Mouse (Mus musculus) neutrophil, adult 5-6 weeks (primary cell): Measurements from ENCODE around the gene Tmem125. TPM values are rescaled to one million over a fixed set of nuclear protein-coding genes. Genes with fewer than 3 reads are reported as not detected.
"Not testable (repeated sequence)": the region's sequence is repeated elsewhere in the genome, so short reads cannot be mapped to it uniquely, and the experiment has no call there.

ENCODE experiments used
- ATAC-seq: fragments of 151-379, 151-347 bp; 2 replicates; pipeline ENCODE4 v1.8.0; 2017; ENCODE audit warnings: mild to moderate bottlenecking, moderate TSS enrichment; ENCODE audit not compliant: insufficient number of reproducible peaks, poor library complexity, low FRiP score, severe bottlenecking; ENCODE audit errors: extremely low read depth
- total RNA-seq: library from RNA; stranded (forward); fragments of 200-1000 nt; gene quantifications from 2 replicates; pipeline ENCODE4 v1.2.3, GENCODE M21; 2017

Gene Tmem125
- total RNA-seq, 1 experiment from 2014 or later, result 0.35 TPM

- ATAC-seq, result no peak
Observed at GRCm38 (mm10) chr4:118542510-118543157, 1.2 kb downstream of the Tmem125 start.

DNA sequence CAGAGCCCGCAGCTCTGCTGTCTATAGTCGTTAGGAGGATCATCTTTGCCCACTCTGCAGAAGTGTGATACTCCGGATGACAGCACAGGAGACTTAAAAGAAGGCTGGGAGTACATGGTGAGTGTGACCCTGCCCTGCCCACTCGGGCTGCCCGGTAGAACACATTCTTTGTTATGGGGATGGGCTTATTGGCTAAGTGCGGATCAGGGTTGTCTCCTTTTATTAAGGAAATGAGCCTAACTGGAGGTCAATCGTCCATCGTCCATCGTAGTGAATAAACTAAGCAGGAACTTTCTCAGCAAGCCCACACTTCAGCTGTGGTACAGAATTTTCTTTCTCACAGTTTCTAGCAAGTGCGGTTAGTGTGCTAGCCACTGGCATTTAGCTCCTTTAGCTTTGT lies 3.9 kb downstream of the Tmem125 start:
- ATAC-seq, result no peak

- ATAC-seq, result no peak
Observed at GRCm38 (mm10) chr4:118537801-118538200, 6.0 kb downstream of the Tmem125 start.

- no peak for ATAC-seq
Observed at GRCm38 (mm10) chr4:118535610-118536009, 8.2 kb downstream of the Tmem125 start.

DNA sequence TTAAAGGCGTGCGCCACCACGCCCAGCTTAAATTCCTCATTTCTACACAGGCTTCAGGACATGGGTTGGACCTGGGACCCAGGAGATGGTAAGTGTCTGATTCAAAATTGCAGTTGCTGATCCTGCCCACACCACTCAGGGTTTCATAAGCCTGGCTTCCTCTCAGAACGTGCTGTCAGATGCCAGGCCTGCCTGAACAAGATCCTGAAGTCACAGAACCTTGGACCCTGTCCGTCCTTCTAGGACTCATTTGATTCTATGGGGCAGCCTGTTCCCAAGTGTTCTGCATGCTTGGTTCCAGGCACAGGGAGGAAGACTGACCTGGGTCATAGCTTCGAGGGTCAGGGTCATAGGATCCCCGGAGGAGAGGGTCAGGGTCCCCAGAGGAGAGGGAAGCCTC lies 10.2 kb downstream of the Tmem125 start:
- no peak for ATAC-seq

- ATAC-seq, result no peak
Observed at GRCm38 (mm10) chr4:118533156-118533555, 10.7 kb downstream of the Tmem125 start.

- no peak for ATAC-seq
Observed at GRCm38 (mm10) chr4:118532663-118533062, 11.2 kb downstream of the Tmem125 start.

- ATAC-seq, result no peak
Observed at GRCm38 (mm10) chr4:118527720-118528119, 16.1 kb downstream of the Tmem125 start.

DNA sequence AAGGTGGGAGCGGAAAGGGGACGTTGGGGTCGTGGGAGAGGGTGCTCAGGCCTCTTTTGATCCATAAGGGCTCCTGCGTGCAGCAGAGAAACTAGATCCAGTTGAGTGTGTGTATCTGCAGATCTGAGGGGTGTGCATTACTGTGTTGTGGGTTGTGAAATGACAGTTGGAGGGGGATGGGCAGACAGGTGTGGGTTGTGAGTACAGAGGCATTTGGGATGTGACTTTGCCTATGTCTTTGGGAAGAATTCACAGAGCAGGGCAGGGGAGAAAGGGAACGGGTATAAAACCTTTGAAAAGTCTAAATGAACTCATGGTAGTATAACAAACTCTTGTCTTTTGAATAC lies 16.5 kb downstream of the Tmem125 start:
- ATAC-seq, result no peak

- ATAC-seq, result no peak
Observed at GRCm38 (mm10) chr4:118526408-118527334, 17.2 kb downstream of the Tmem125 start, which contains the start of gene 2610528J11Rik. Gene 2610528J11Rik (plus strand): TSS chr4:118526999.

DNA sequence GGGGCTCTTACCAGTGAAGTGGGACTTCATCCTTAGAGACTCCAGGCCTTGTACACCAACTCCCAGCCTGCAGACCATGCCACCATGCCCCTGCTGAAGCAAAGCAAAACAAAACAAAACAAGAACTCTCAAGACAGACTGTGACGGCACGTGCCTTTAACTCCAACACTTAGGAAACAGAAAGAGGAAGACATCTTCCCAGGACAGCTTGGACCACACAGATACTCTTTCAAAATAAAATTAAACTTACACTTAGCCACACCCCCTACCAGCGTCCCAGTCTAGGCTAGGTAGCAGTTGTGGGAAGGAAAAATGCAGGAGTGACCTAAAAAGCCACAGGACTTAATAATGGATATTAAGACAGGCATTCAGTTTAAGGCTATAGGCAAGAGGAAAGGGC lies 18.1 kb downstream of the Tmem125 start:
- no peak for ATAC-seq

DNA sequence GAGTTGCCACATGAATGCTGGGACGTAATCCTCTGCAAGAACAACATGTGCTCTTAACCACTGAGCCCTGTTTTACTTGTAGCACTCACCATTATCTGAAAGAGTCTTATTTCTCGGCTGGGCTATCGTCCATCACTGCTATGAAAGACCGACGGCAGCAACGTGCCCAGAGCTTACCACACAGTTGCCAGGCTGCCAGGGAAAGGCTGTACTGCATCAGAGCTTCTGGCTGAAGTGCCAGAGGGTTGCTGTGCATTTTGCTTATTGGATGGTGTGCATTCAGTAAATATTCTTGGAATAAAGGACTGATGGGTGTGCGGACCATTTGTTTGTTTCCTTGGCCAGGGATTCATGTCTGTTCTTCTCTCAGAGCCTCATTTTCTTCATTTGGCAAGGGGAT lies 19.9 kb downstream of the Tmem125 start:
- ATAC-seq, result no peak

DNA sequence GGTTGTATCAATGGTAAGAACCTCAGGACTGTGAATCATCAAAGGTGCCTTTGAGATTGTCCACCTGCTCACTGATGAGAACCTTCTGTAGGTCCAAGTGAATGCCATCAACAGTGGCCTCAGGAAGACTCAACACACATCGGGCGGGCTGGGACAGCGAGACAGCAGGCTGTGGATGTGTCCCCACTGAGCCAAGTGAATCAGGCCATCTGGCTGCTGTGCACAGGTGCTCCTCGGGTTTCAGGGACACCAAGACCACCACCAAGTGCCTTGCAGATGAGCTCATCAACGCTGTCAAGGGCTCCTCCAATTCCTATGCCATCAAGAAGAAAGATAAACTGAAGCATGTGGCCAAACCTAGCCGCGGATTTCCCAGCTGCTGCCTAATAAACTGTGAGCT lies 21.6 kb downstream of the Tmem125 start:
- ATAC-seq, result no peak

DNA sequence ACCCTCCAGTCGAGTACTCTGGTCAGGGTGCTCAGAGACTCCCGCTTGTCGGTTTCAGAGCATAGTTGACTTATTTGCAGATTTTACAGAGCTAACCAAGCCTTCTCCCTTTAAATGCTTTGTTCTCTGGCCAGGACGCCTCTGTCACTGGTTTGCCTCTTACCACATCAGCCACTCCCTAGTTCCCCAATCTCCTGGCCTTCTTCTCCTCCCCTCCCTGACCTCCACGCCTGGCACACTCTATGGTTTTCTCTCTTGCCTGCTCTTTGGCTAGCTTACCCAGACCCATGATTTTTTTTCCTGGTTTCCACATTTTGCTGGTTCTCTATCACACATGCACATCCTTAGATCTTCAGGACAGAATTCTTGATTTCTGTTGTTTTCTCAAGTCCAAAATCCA lies 25.6 kb downstream of the Tmem125 start:
- no peak for ATAC-seq

DNA sequence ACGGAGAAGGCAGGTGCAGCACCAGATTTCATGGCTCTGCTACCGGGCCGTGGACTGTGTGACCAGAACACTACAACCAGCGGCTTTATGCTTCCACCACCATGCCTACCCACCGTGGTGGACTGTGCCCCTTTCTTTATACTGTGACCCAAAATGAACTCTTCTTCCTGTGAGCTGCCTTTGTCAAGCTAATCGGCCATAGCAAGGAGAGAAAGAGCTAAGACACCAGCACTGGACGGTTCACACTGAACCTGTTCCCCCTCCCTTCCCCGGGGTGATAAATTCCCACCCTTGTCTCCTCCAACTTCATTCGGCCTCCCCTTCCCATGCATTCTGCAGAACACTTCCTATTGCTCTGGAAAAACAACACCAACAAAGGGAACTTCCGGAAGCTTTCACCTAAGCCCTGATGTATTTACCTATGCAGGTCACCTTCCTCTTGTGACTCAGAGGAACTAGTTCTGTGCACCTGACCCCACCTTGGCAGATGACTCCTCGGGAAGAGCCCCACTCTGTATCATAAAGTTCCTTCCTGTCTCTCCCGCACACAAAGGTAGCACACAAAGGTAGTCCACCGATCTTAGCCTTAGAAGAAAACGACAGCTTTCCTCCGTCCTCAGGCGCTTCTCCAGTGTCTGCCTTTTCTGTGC lies 26.2 kb downstream of the Tmem125 start:
- no peak for ATAC-seq

DNA sequence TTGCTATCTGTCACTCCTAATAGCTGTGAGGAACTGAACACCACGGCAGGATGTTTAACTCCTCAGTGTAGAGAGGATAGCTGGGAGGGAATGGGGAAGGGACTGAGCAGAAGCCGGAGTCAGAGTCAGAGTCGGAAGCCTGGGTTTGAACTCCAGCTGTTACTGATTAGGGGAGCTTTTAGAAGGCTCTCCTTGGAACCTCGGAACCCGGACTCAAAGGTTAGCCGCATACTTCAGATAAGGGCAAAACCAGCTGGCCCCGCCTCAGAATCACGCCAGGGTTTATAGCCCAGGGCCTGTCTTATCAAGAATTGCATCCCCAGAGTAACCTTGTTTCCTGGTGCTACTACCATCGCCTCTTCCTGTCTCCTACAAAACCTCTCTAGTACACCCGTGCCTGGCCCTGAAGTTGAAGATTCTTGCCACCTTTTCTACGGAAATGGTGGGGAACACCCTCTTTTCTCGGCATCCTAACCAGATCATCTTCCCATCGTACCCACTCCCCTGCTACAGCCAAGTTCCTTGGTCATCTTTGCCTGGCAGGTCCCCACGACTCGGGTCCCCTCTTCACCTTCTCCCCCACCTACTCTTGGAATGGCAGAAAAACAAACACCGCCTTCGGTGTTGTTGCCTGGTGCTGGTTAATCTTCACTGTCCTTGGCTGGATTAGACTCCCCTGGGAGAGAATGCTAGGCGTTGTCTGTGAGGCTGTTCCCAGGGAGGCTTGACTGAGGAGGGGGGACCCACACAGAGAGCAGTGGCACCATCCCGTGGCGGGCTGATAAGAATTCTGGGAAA lies 26.9 kb downstream of the Tmem125 start:
- ATAC-seq, result no peak

- ATAC-seq, result no peak
Observed at GRCm38 (mm10) chr4:118509050-118509449, 34.8 kb downstream of the Tmem125 start.

DNA sequence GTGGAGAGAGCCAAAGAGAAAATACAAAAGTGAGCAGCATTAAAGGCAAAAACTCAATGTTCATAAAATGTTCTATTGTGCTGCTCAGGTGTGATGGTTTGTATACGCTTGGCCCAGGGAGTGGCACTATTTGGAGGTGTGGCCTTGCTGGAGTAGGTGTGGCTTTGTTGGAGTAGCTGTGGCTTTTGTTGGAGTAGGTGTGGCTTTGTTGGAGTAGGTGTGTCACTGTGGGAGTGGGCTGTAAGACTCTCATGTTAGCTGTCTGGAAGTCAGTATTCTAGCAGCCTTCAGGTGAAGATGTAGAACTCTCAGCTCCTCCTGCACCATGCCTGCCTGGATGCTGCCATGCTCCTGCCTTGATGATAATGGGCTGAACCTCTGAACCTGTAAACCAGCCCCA lies 36.7 kb downstream of the Tmem125 start:
- ATAC-seq, result not testable (repeated sequence)

DNA sequence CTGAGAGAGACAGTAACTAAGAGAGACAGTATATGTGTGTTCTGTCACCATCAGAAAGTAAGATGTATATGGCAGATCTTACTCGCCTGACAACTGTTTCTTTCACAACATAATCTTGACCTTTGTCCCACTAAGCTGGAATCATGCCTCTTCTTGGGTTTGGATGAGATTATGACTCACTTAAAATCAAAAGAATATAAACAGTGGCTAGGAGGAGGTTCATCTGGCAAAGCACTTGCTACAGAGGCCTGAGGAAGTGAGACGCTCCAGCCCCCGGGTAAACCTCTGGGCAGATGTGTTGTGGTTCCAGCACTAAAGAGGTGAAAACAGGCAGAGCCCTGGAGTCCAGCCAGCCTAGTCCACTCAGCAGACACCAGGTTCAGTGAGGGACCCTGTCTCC lies 38.3 kb downstream of the Tmem125 start:
- ATAC-seq, result no peak
